Mouse (Mus musculus) midbrain, embryonic 11.5 days (tissue): ENCODE results near the gene Kbtbd4. TPM values are rescaled to one million over a fixed set of nuclear protein-coding genes. Genes with fewer than 3 reads are reported as not detected.

Experiments
- ATAC-seq: fragments of 200-750 bp; cut with Nextera tagmentation; 2 replicates; pipeline ENCODE4 v1.8.0; 2017; ENCODE audit warnings: moderate TSS enrichment, moderate library complexity; ENCODE audit not compliant: low FRiP score
- DNase-seq: peaks from one replicate; pipeline ENCODE4 v3.0.0; 2015; ENCODE audit warnings: low spot score; ENCODE audit errors: missing footprints
- H3K27ac ChIP-seq: fragments of 300-500 bp; sonication (generic); 2 replicates; pipeline ENCODE4 v1.5.1; 2014; ENCODE audit warnings: low read depth, low read length
- H3K27me3 ChIP-seq: fragments of 300-500 bp; sonication (generic); 2 replicates; pipeline ENCODE4 v1.6.1; 2014; ENCODE audit warnings: mild to moderate bottlenecking, low read length, moderate library complexity, mixed read lengths; ENCODE audit not compliant: control insufficient read depth, insufficient read depth
- H3K36me3 ChIP-seq: fragments of 300-500 bp; sonication (generic); 2 replicates; pipeline ENCODE4 v1.6.1; 2014; ENCODE audit warnings: mild to moderate bottlenecking, low read length, moderate library complexity, mixed read lengths; ENCODE audit not compliant: control insufficient read depth, insufficient read depth
- H3K4me1 ChIP-seq: fragments of 300-500 bp; sonication (generic); 2 replicates; pipeline ENCODE4 v1.6.1; 2014; ENCODE audit warnings: low read length; ENCODE audit not compliant: control insufficient read depth, insufficient read depth
- H3K4me2 ChIP-seq: fragments of 300-500 bp; sonication (generic); 2 replicates; pipeline ENCODE4 v1.6.1; 2014; ENCODE audit warnings: mild to moderate bottlenecking, moderate library complexity
- H3K4me3 ChIP-seq: fragments of 300-500 bp; sonication (generic); 2 replicates; pipeline ENCODE4 v1.5.1; 2014; ENCODE audit warnings: low read depth, low read length
- H3K9ac ChIP-seq: fragments of 300-500 bp; sonication (generic); 2 replicates; pipeline ENCODE4 v1.6.1; 2014; ENCODE audit warnings: low read length
- H3K9me3 ChIP-seq: fragments of 300-500 bp; sonication (generic); 2 replicates; pipeline ENCODE4 v1.6.1; 2016; ENCODE audit warnings: low read length; ENCODE audit not compliant: control insufficient read depth
- WGBS: fragments of 180-500 bp; shearing (Covaris S2); extraction: QIAGEN DNeasy Blood & Tissue Kit; methylation state at CpG from one replicate; pipeline ENCODE4 v1.1.7; 2014; 5-methylcytosine and 5-hydroxymethylcytosine counted together
- polyA plus RNA-seq: library from polyadenylated mRNA; unstranded; fragments of >200 nt; fragmentation: Nextera tagmentation; extraction: Ambion mirVana; gene quantifications from 2 replicates; pipeline ENCODE4 v1.2.1, GENCODE M21; 2014

Gene Kbtbd4
- polyA plus RNA-seq, 1 experiment from 2014 or later, result 48.8 TPM

GRCm38 (mm10) chr2:90939750-90940149 is 35.2 kb downstream of the Kbtbd4 start:
- no peaks in the 10 kb centered on the region for H3K27me3 ChIP-seq
- H3K4me2 ChIP-seq, result peak overlapping the region; percentile 74
- WGBS, result 57% methylated on average over 8 of the region's 8 CpGs
- no peaks in the 10 kb centered on the region for H3K36me3 ChIP-seq
- no peak for DNase-seq
- no peaks in the 10 kb centered on the region for H3K9me3 ChIP-seq
- peak overlapping the region; percentile 94 for H3K9ac ChIP-seq
- H3K4me3 ChIP-seq, result peak overlapping the region; percentile 98
- peaks cover 17% of the 10 kb centered on the region for H3K4me1 ChIP-seq
- peak; percentile 66 for ATAC-seq
- peak overlapping the region; percentile 88 for H3K27ac ChIP-seq

GRCm38 (mm10) chr2:90940233-90941229 is 36.0 kb downstream of the Kbtbd4 start, which contains the start of gene Celf1:
TSS of gene Celf1 (plus strand) at chr2:90940382.
- ATAC-seq (peak; percentile 96), DNase-seq (peak; percentile 99)
- Histone ChIP-seq H3K27ac (peak within 1 kb of the TSS; percentile 88), H3K36me3 (no peaks in the 10 kb centered on the region), H3K9me3 (no peaks in the 10 kb centered on the region), H3K9ac (peak within 1 kb of the TSS; percentile 94), H3K27me3 (no peaks in the 10 kb centered on the region), H3K4me1 (peaks cover 17% of the 10 kb centered on the region), H3K4me3 (peak within 1 kb of the TSS; percentile 98), H3K4me2 (peak within 1 kb of the TSS; percentile 74)
- WGBS, result under 1% methylated on average over 101 of the region's 113 CpGs

- ATAC-seq (no peak), DNase-seq (no peak)
- Histone ChIP-seq H3K4me3 (peak overlapping the region; percentile 98), H3K9ac (no peak overlapping the region; the same call in 1 of the 2 replicates), H3K27ac (no peak overlapping the region), H3K4me2 (peak overlapping the region; percentile 74), H3K27me3 (no peaks in the 10 kb centered on the region), H3K36me3 (no peaks in the 10 kb centered on the region), H3K4me1 (peaks cover 17% of the 10 kb centered on the region), H3K9me3 (no peaks in the 10 kb centered on the region)
- 70% methylated on average over 2 of the region's 2 CpGs for WGBS
These were observed 37.2 kb downstream of the Kbtbd4 start for GRCm38 (mm10) chr2:90941744-90942143.

GRCm38 (mm10) chr2:90950149-90950548 is 45.6 kb downstream of the Kbtbd4 start:
- no peaks in the 10 kb centered on the region; the same call in 1 of the 2 replicates for H3K4me1 ChIP-seq
- no peak overlapping the region for H3K4me2 ChIP-seq
- ATAC-seq, result no peak
- WGBS, result 81% methylated on average over 5 of the region's 5 CpGs
- H3K9ac ChIP-seq, result no peak overlapping the region
- H3K9me3 ChIP-seq, result no peaks in the 10 kb centered on the region
- H3K27ac ChIP-seq, result no peak overlapping the region
- no peaks in the 10 kb centered on the region for H3K27me3 ChIP-seq
- no peak for DNase-seq
- H3K36me3 ChIP-seq, result no peaks in the 10 kb centered on the region
- H3K4me3 ChIP-seq, result no peak overlapping the region

GRCm38 (mm10) chr2:90950582-90951194 is 46.1 kb downstream of the Kbtbd4 start:
- Histone ChIP-seq H3K27ac (no peak overlapping the region), H3K9ac (no peak overlapping the region), H3K27me3 (no peaks in the 10 kb centered on the region), H3K4me3 (no peak overlapping the region), H3K4me2 (no peak overlapping the region), H3K36me3 (no peaks in the 10 kb centered on the region), H3K4me1 (peaks cover 2% of the 10 kb centered on the region), H3K9me3 (no peaks in the 10 kb centered on the region)
- ATAC-seq (peak; percentile 50; the same call in 1 of the 2 replicates), DNase-seq (no peak)

GRCm38 (mm10) chr2:90953461-90953860 is 48.9 kb downstream of the Kbtbd4 start:
- no peak for DNase-seq
- no peak for ATAC-seq
- WGBS, result 80% methylated on average over 3 of the region's 3 CpGs

GRCm38 (mm10) chr2:90956053-90956452 is 51.5 kb downstream of the Kbtbd4 start:
- Histone ChIP-seq H3K9ac (no peak overlapping the region), H3K36me3 (no peaks in the 10 kb centered on the region), H3K9me3 (no peaks in the 10 kb centered on the region), H3K4me1 (peaks cover 5% of the 10 kb centered on the region), H3K4me2 (no peak overlapping the region), H3K27ac (no peak overlapping the region), H3K27me3 (no peaks in the 10 kb centered on the region), H3K4me3 (no peak overlapping the region)
- ATAC-seq, result 0 out of 2 replicates have a peak, but pooled peaks have one; percentile 54
- 14% methylated on average over 1 of the region's 1 CpGs for WGBS
- DNase-seq, result no peak

More at GRCm38 (mm10) chr2:90953461-90953860, 48.9 kb downstream of the Kbtbd4 start:
- Histone ChIP-seq H3K4me3 (no peak overlapping the region), H3K9ac (no peak overlapping the region), H3K9me3 (no peaks in the 10 kb centered on the region), H3K4me1 (peaks cover 5% of the 10 kb centered on the region), H3K27ac (no peak overlapping the region), H3K27me3 (no peaks in the 10 kb centered on the region), H3K36me3 (no peaks in the 10 kb centered on the region), H3K4me2 (no peak overlapping the region)

GRCm38 (mm10) chr2:90958856-90959255 is 54.3 kb downstream of the Kbtbd4 start:
- Histone ChIP-seq H3K4me3 (no peak overlapping the region), H3K27ac (no peak overlapping the region), H3K9ac (no peak overlapping the region), H3K36me3 (no peaks in the 10 kb centered on the region), H3K4me2 (no peak overlapping the region), H3K4me1 (peaks cover 5% of the 10 kb centered on the region; the same call in 1 of the 2 replicates), H3K27me3 (no peaks in the 10 kb centered on the region), H3K9me3 (no peaks in the 10 kb centered on the region)
- no peak for DNase-seq
- no peak for ATAC-seq
- WGBS, result 91% methylated on average over 3 of the region's 3 CpGs

GRCm38 (mm10) chr2:90960012-90960411 is 55.5 kb downstream of the Kbtbd4 start:
- DNase-seq (no peak), ATAC-seq (no peak)
- Histone ChIP-seq H3K4me2 (no peak overlapping the region), H3K9ac (no peak overlapping the region), H3K4me3 (no peak overlapping the region), H3K4me1 (peaks cover 5% of the 10 kb centered on the region; the same call in 1 of the 2 replicates), H3K27me3 (no peaks in the 10 kb centered on the region), H3K27ac (no peak overlapping the region), H3K36me3 (no peaks in the 10 kb centered on the region), H3K9me3 (no peaks in the 10 kb centered on the region)
- 92% methylated on average over 2 of the region's 2 CpGs for WGBS
